Mouse (Mus musculus): ENCODE measurements at regions not wholly inside any gene's neighbourhood (a gene's known extent, or its start where the extent isn't known, plus 50 kb on each side); places are given as distances from the start of the nearest gene placed in this dataset.

DNA sequence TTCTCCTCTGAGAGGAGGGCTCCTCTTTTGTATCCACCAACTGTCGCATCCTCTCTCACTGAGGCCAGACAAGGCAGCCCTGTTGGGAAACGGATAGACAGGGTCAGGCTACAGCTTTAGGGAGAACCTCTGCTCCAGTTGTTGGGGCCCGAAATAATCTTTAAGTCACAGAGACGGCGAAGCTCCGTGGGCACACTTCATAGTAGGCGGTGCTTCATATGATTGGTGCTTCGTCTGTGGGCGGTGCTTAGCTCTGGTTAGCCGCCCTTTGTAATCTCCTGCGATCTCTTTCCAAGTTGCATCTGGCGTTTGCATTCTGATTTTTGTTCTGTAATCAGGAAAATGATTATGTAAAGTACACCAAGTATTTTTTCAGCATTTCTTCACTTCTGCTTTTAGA, 67.2 kb downstream of the Hlx start:
- no peak for TF ChIP-seq CTCF (IDR thresholded peaks at IDR 0.05; ENCODE audit: extremely low read depth, insufficient read depth, low read length)
- no peak for TF ChIP-seq POLR2A (IDR thresholded peaks at IDR 0.05; ENCODE audit: extremely low read depth, insufficient read depth, low read length)

Measured in cortical plate, adult 2 months (tissue).